Comparison of ENCODE assay signal across 8 mouse cellular contexts in the genomic region with DNA sequence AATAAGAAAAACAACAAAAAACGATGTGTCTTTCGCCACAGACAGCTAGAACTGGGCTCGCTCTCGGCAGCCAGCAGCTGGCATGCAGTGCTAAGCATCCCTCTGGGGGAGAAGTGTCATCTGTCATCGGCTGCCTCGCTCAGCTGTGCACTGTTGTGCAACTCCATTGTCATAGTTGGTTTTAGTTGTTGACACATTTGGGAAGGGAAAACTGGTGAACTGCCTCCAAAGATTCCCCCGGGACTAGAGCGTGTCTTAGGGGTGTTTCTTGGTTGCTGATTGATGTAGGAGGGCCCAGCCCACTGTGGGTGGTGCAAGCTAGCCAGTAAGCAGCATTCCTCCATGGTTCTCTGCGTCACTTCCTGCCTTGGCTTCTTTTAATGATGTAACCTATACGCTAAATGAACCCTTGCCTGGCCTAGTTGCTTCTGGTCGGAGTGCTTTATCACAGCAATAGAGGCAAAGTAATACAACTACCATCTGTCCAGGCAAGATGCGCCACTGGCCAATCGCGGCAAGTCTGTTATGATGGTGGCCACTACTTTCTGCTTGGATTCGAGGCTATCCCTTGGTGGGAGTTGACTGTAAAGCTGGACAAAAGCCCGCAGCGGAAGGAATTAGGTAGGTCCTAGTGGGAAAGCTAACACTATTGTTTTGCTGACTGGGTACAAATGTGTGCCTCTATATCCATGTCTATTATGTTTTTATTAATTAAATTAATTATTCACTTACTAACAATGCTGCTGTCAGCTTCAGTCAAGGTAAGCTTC. TPM values are rescaled to one million over a fixed set of nuclear protein-coding genes. Genes with fewer than 3 reads are reported as not detected.
DNase-seq lines count a peak whose midpoint lies in the region.

No protein-coding gene starts in this region.

- DNase-seq in layer of hippocampus, adult 11-12 months (ENCODE audit: low spot score) = peak; percentile 47
- no peak for DNase-seq in layer of hippocampus, adult 9-10 months (ENCODE audit: low spot score)
- DNase-seq in R1 (ENCODE audit: low read depth, low spot score) = peak; percentile 82
- peak; percentile 55 for DNase-seq in gastrocnemius, postnatal 25 days
- DNase-seq in kidney, postnatal 10 days = peak; percentile 64
- peak; percentile 62 for DNase-seq in mesoderm, embryonic 11.5 days (ENCODE audit: low read depth, low spot score)
- no peak for DNase-seq in spleen, postnatal 14 days (ENCODE audit: low spot score in 2 of 2)
- DNase-seq in c-Kit-positive CD71-positive TER-119-positive erythroid progenitor cells, embryonic 14.5 days (ENCODE audit: low spot score) = no peak

RNA-seq across cellular contexts. Expression of a gene that starts 11.2 kb away (rescaled TPM):
- 1 to 10 TPM; 9.7 to 9.8 TPM for total RNA-seq in gastrocnemius, postnatal 25 days (2021)

RNA-seq across cellular contexts. Expression of a gene that starts 53.0 kb away (rescaled TPM):
- 1 to 10 TPM in 1 of 2 experiments, under 1 TPM in 1; 0.82 to 1.7 TPM for total RNA-seq in gastrocnemius, postnatal 25 days (2021)

Comparison
In these comparisons a context has a peak if more than half of its experiments do, and no peak if none do; other contexts are left out.
1. DNase-seq: peak in layer of hippocampus, adult 11-12 months (single experiment), R1 (single experiment), gastrocnemius, postnatal 25 days (single experiment), kidney, postnatal 10 days (single experiment) and mesoderm, embryonic 11.5 days (single experiment); none in layer of hippocampus, adult 9-10 months (single experiment), spleen, postnatal 14 days (0 of 2) and c-Kit-positive CD71-positive TER-119-positive erythroid progenitor cells, embryonic 14.5 days (single experiment).